Mouse (Mus musculus): ENCODE measurements around the gene Vwa8.

GRCm38 (mm10) chr14:78847948-78848347 is 904 bp upstream of the Vwa8 start:
- TF ChIP-seq POLR2A (IDR thresholded peaks at IDR 0.05; ENCODE audit: control insufficient read depth, extremely low read depth, insufficient read depth, low read length, poor library complexity): no peak
- TF ChIP-seq CTCF (IDR thresholded peaks at IDR 0.05; ENCODE audit: borderline replicate concordance, control insufficient read depth, extremely low read depth, insufficient read depth, low read length, poor library complexity): no peak
